Mouse (Mus musculus) hindbrain, embryonic 10.5 days (tissue): ENCODE data around the gene Elmo3. TPM values are rescaled to one million over a fixed set of nuclear protein-coding genes. Genes with fewer than 3 reads are reported as not detected.

Experiments
- DNase-seq: peaks from one replicate; pipeline ENCODE4 v3.0.0-alpha.2; 2017; ENCODE audit warnings: low spot score
- H3K27ac ChIP-seq: fragments of 300-500 bp; sonication (generic); 2 replicates; pipeline ENCODE4 v1.5.1; 2016; ENCODE audit warnings: mild to moderate bottlenecking, moderate library complexity
- H3K27me3 ChIP-seq: fragments of 300-500 bp; sonication (generic); 2 replicates; pipeline ENCODE4 v1.6.1; 2016; ENCODE audit warnings: mild to moderate bottlenecking; ENCODE audit not compliant: poor library complexity, insufficient read depth, severe bottlenecking
- H3K36me3 ChIP-seq: fragments of 300-500 bp; sonication (generic); 2 replicates; pipeline ENCODE4 v1.6.1; 2016; ENCODE audit warnings: mild to moderate bottlenecking, moderate library complexity
- H3K4me1 ChIP-seq: fragments of 300-500 bp; sonication (generic); replicated peaks from 2 replicates; pipeline ENCODE4 v1.6.1; 2016; ENCODE audit warnings: mild to moderate bottlenecking
- H3K4me3 ChIP-seq: fragments of 300-500 bp; sonication (generic); 2 replicates; pipeline ENCODE4 v1.5.1; 2016; ENCODE audit warnings: mild to moderate bottlenecking, moderate library complexity
- H3K9me3 ChIP-seq: fragments of 300-500 bp; sonication (generic); 2 replicates; pipeline ENCODE4 v1.6.1; 2016; ENCODE audit warnings: mild to moderate bottlenecking, moderate library complexity
- WGBS: fragments of 180-500 bp; shearing (Covaris S2); methylation state at CpG from one replicate; pipeline ENCODE4 v1.1.7; 2016; 5-methylcytosine and 5-hydroxymethylcytosine counted together
- polyA plus RNA-seq: library from polyadenylated mRNA; unstranded; fragments of >200 nt; fragmentation: Nextera tagmentation; extraction: Ambion mirVana; gene quantifications from 2 replicates; pipeline ENCODE4 v1.2.1, GENCODE M21; 2016

Gene Elmo3
- polyA plus RNA-seq, 1 experiment from 2014 or later = 2.1 TPM

- under 1% methylated on average over 65 of the region's 65 CpGs for WGBS
- peak overlapping the region; percentile 45 for H3K27ac ChIP-seq
- H3K9me3 ChIP-seq = peaks cover 6% of the 10 kb centered on the region
- no peaks in the 10 kb centered on the region for H3K36me3 ChIP-seq
- H3K27me3 ChIP-seq = peaks cover 100% of the 10 kb centered on the region
- H3K4me3 ChIP-seq = peak overlapping the region; percentile 59
- peaks cover 53% of the 10 kb centered on the region for H3K4me1 ChIP-seq
- DNase-seq = peak; percentile 81
Observed at GRCm38 (mm10) chr8:105268342-105269074, 36.9 kb upstream of the Elmo3 start.

- Histone ChIP-seq H3K4me1 (peaks cover 51% of the 10 kb centered on the region), H3K27ac (peak overlapping the region; percentile 45), H3K27me3 (peaks cover 100% of the 10 kb centered on the region), H3K36me3 (no peaks in the 10 kb centered on the region), H3K9me3 (peaks cover 6% of the 10 kb centered on the region), H3K4me3 (peak overlapping the region; percentile 59)
- under 1% methylated on average over 10 of the region's 10 CpGs for whole genome bisulfite sequencing
- DNase-seq = no peak
Observed at GRCm38 (mm10) chr8:105269075-105269458, 36.3 kb upstream of the Elmo3 start.

GRCm38 (mm10) chr8:105269461-105269947 lies 35.9 kb upstream of the Elmo3 start, which contains the start of gene Hsf4:
Hsf4 (plus strand) TSS chr8:105269801.
- Histone ChIP-seq H3K27me3 (peaks cover 100% of the 10 kb centered on the region), H3K4me1 (peaks cover 47% of the 10 kb centered on the region), H3K36me3 (no peaks in the 10 kb centered on the region), H3K9me3 (peaks cover 6% of the 10 kb centered on the region), H3K4me3 (peak within 1 kb of the TSS; percentile 59), H3K27ac (peak within 1 kb of the TSS; percentile 45)
- DNase-seq = peak; percentile 42
- WGBS = under 1% methylated on average over 42 of the region's 42 CpGs

GRCm38 (mm10) chr8:105270101-105270915 lies 35.1 kb upstream of the Elmo3 start:
- peaks cover 6% of the 10 kb centered on the region for H3K9me3 ChIP-seq
- H3K4me3 ChIP-seq = peak overlapping the region; percentile 59
- no peak overlapping the region for H3K27ac ChIP-seq
- 2% methylated on average over 39 of the region's 39 CpGs for WGBS
- H3K27me3 ChIP-seq = peaks cover 100% of the 10 kb centered on the region
- peaks cover 41% of the 10 kb centered on the region for H3K4me1 ChIP-seq
- H3K36me3 ChIP-seq = no peaks in the 10 kb centered on the region
- DNase-seq = peak; percentile 40

GRCm38 (mm10) chr8:105270916-105271186 lies 34.5 kb upstream of the Elmo3 start:
- no peak for DNase-seq
- Histone ChIP-seq H3K36me3 (no peaks in the 10 kb centered on the region), H3K27me3 (peaks cover 100% of the 10 kb centered on the region), H3K9me3 (peaks cover 6% of the 10 kb centered on the region), H3K27ac (no peak overlapping the region), H3K4me3 (peak overlapping the region; percentile 11; the same call in 1 of the 2 replicates), H3K4me1 (peaks cover 47% of the 10 kb centered on the region)
- 2% methylated on average over 11 of the region's 11 CpGs for WGBS

GRCm38 (mm10) chr8:105275387-105275786 lies 30.0 kb upstream of the Elmo3 start:
- Histone ChIP-seq H3K9me3 (no peaks in the 10 kb centered on the region), H3K27ac (no peak overlapping the region), H3K36me3 (peaks cover 7% of the 10 kb centered on the region; the same call in 1 of the 2 replicates), H3K27me3 (peaks cover 100% of the 10 kb centered on the region), H3K4me1 (peaks cover 39% of the 10 kb centered on the region), H3K4me3 (peak overlapping the region; percentile 55; the same call in 1 of the 2 replicates)
- WGBS = 6% methylated on average over 11 of the region's 11 CpGs
- DNase-seq = no peak

- peak within 1 kb of the TSS; percentile 30 for H3K27ac ChIP-seq
- peak within 1 kb of the TSS; percentile 55 for H3K4me3 ChIP-seq
- H3K36me3 ChIP-seq = peaks cover 10% of the 10 kb centered on the region; the same call in 1 of the 2 replicates
- H3K4me1 ChIP-seq = peaks cover 34% of the 10 kb centered on the region
- 5% methylated on average over 10 of the region's 10 CpGs for WGBS
- H3K9me3 ChIP-seq = no peaks in the 10 kb centered on the region
- H3K27me3 ChIP-seq = peaks cover 100% of the 10 kb centered on the region
- no peak for DNase-seq
Observed at GRCm38 (mm10) chr8:105275840-105276239, 29.6 kb upstream of the Elmo3 start, which contains the start of gene Nol3. Nol3 (plus strand) TSS chr8:105276140.

- 4% methylated on average over 30 of the region's 30 CpGs for WGBS
- Histone ChIP-seq H3K4me1 (peaks cover 32% of the 10 kb centered on the region), H3K27ac (peak overlapping the region; percentile 30), H3K36me3 (peaks cover 14% of the 10 kb centered on the region), H3K9me3 (no peaks in the 10 kb centered on the region), H3K27me3 (peaks cover 100% of the 10 kb centered on the region), H3K4me3 (peak overlapping the region; percentile 55)
- peak; percentile 66 for DNase-seq
Observed at GRCm38 (mm10) chr8:105276292-105277120, 28.9 kb upstream of the Elmo3 start.

GRCm38 (mm10) chr8:105278911-105279334 lies 26.5 kb upstream of the Elmo3 start:
- H3K36me3 ChIP-seq = peaks cover 38% of the 10 kb centered on the region
- H3K27ac ChIP-seq = no peak overlapping the region
- no peak for DNase-seq
- peaks cover 34% of the 10 kb centered on the region for H3K4me1 ChIP-seq
- H3K4me3 ChIP-seq = peak overlapping the region; percentile 34
- WGBS = 2% methylated on average over 28 of the region's 28 CpGs
- H3K9me3 ChIP-seq = no peaks in the 10 kb centered on the region
- H3K27me3 ChIP-seq = peaks cover 100% of the 10 kb centered on the region

GRCm38 (mm10) chr8:105280567-105280966 lies 24.8 kb upstream of the Elmo3 start:
- H3K4me1 ChIP-seq = peaks cover 34% of the 10 kb centered on the region
- no peak overlapping the region for H3K4me3 ChIP-seq
- H3K27me3 ChIP-seq = peaks cover 97% of the 10 kb centered on the region
- H3K9me3 ChIP-seq = no peaks in the 10 kb centered on the region
- DNase-seq = no peak
- 60% methylated on average over 3 of the region's 3 CpGs for WGBS
- no peak overlapping the region for H3K27ac ChIP-seq
- peaks cover 51% of the 10 kb centered on the region for H3K36me3 ChIP-seq

- Histone ChIP-seq H3K4me1 (peaks cover 28% of the 10 kb centered on the region), H3K9me3 (no peaks in the 10 kb centered on the region), H3K27ac (no peak overlapping the region), H3K4me3 (no peak overlapping the region), H3K36me3 (peaks cover 56% of the 10 kb centered on the region), H3K27me3 (peaks cover 93% of the 10 kb centered on the region)
- 91% methylated on average over 12 of the region's 12 CpGs for WGBS
- no peak for DNase-seq
Observed at GRCm38 (mm10) chr8:105281821-105282220, 23.6 kb upstream of the Elmo3 start.

GRCm38 (mm10) chr8:105282239-105282638 lies 23.2 kb upstream of the Elmo3 start:
- Histone ChIP-seq H3K4me3 (no peak overlapping the region), H3K4me1 (peaks cover 29% of the 10 kb centered on the region), H3K9me3 (no peaks in the 10 kb centered on the region), H3K27me3 (peaks cover 89% of the 10 kb centered on the region), H3K27ac (no peak overlapping the region), H3K36me3 (peaks cover 56% of the 10 kb centered on the region)
- WGBS = 84% methylated on average over 4 of the region's 4 CpGs
- no peak for DNase-seq
